Mouse (Mus musculus): ENCODE data around the gene Aqp3. TPM values are rescaled to one million over a fixed set of nuclear protein-coding genes. Genes with fewer than 3 reads are reported as not detected.

Aqp3 gene
- total and polyA plus RNA-seq, 2 experiments from 2014 or later: 0.16 to 0.29 TPM

- no peaks in the 10 kb centered on the region for H3K36me3 ChIP-seq (ENCODE audit: insufficient read depth, low read length)
- H3K4me3 ChIP-seq (ENCODE audit: low read length): no peak overlapping the region
- H3K4me2 ChIP-seq (ENCODE audit: low read depth, low read length): no peak overlapping the region
- no peaks in the 10 kb centered on the region for H3K4me1 ChIP-seq (ENCODE audit: insufficient read depth, low read length)
- TF ChIP-seq CTCF (IDR thresholded peaks at IDR 0.05; ENCODE audit: low read depth): no peak
- no peaks in the 10 kb centered on the region for H3K27me3 ChIP-seq (ENCODE audit: insufficient read depth, low read length)
- DNase-seq (ENCODE audit: low spot score) (no peak), ATAC-seq (no peak)
- H3K27ac ChIP-seq: no peak overlapping the region
- H3K9me3 ChIP-seq (ENCODE audit: low read length): no peaks in the 10 kb centered on the region
- WGBS: 82% methylated on average over 13 of the region's 13 CpGs
- no peak overlapping the region for H3K9ac ChIP-seq (replicated peaks; ENCODE audit: low read length)
Measured at GRCm38 (mm10) chr4:41046254-41046795, 51.7 kb downstream of the Aqp3 start.

DNA sequence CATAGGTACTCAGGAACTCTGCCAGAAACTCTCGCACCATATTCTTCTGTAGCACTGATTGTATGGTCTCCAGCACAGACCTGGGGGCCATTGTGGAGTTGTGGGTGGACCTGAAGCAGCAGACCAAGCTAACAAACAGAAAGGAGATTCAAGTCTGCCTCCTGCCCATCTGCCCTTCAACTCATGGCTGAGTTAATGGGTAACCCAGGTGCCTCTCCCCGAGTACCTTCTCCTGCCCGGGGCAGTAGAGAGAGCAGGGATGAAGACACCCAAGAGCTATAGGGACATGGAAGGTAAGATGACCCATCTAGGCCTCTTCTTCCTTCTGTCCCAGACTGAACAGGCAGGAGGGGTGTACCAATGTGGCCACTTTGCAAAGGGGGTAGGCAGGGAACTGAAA lies 52.7 kb downstream of the Aqp3 start:
- H3K27ac ChIP-seq: no peak overlapping the region
- H3K4me2 ChIP-seq (ENCODE audit: low read depth, low read length): no peak overlapping the region
- DNase-seq (ENCODE audit: low spot score): no peak
- no peak overlapping the region for H3K9ac ChIP-seq (replicated peaks; ENCODE audit: low read length)
- TF ChIP-seq CTCF (IDR thresholded peaks at IDR 0.05; ENCODE audit: low read depth): no peak
- no peaks in the 10 kb centered on the region for H3K36me3 ChIP-seq (ENCODE audit: insufficient read depth, low read length)
- no peaks in the 10 kb centered on the region for H3K4me1 ChIP-seq (ENCODE audit: insufficient read depth, low read length)
- no peaks in the 10 kb centered on the region for H3K9me3 ChIP-seq (ENCODE audit: low read length)
- no peaks in the 10 kb centered on the region for H3K27me3 ChIP-seq (ENCODE audit: insufficient read depth, low read length)
- H3K4me3 ChIP-seq (ENCODE audit: low read length): no peak overlapping the region
- 86% methylated on average over 3 of the region's 3 CpGs for WGBS
- ATAC-seq: no peak

GRCm38 (mm10) chr4:41043961-41044360 lies 54.0 kb downstream of the Aqp3 start:
- Histone ChIP-seq H3K4me3 (ENCODE audit: low read length) (no peak overlapping the region), H3K36me3 (ENCODE audit: insufficient read depth, low read length) (no peaks in the 10 kb centered on the region), H3K9ac (replicated peaks; ENCODE audit: low read length) (no peak overlapping the region), H3K4me2 (ENCODE audit: low read depth, low read length) (no peak overlapping the region), H3K4me1 (ENCODE audit: insufficient read depth, low read length) (no peaks in the 10 kb centered on the region), H3K27ac (no peak overlapping the region), H3K9me3 (ENCODE audit: low read length) (no peaks in the 10 kb centered on the region), H3K27me3 (ENCODE audit: insufficient read depth, low read length) (no peaks in the 10 kb centered on the region)
- ATAC-seq (no peak), DNase-seq (ENCODE audit: low spot score) (no peak)
- 80% methylated on average over 5 of the region's 5 CpGs for WGBS
- no peak for TF ChIP-seq CTCF (IDR thresholded peaks at IDR 0.05; ENCODE audit: low read depth)

GRCm38 (mm10) chr4:41042880-41043279 lies 55.1 kb downstream of the Aqp3 start:
- ATAC-seq (no peak), DNase-seq (ENCODE audit: low spot score) (no peak)
- no peaks in the 10 kb centered on the region for H3K4me1 ChIP-seq (ENCODE audit: insufficient read depth, low read length)
- H3K36me3 ChIP-seq (ENCODE audit: insufficient read depth, low read length): no peaks in the 10 kb centered on the region
- TF ChIP-seq CTCF (IDR thresholded peaks at IDR 0.05; ENCODE audit: low read depth): no peak
- WGBS: 89% methylated on average over 12 of the region's 12 CpGs
- no peak overlapping the region for H3K4me3 ChIP-seq (ENCODE audit: low read length)
- no peak overlapping the region for H3K9ac ChIP-seq (replicated peaks; ENCODE audit: low read length)
- H3K27me3 ChIP-seq (ENCODE audit: insufficient read depth, low read length): no peaks in the 10 kb centered on the region
- no peaks in the 10 kb centered on the region for H3K9me3 ChIP-seq (ENCODE audit: low read length)
- H3K27ac ChIP-seq: no peak overlapping the region
- no peak overlapping the region for H3K4me2 ChIP-seq (ENCODE audit: low read depth, low read length)

Other genes starting within 250 kb of the Aqp3 start
- 14.5 and 14.8 TPM in 2 replicates for gene B4galt1, start 244.2 kb downstream of the Aqp3 start, total RNA-seq (2014; rRNA removed)
- 7.1 and 7.6 TPM in 2 replicates for gene B4galt1, start 244.2 kb downstream of the Aqp3 start, polyA plus RNA-seq (2015; fragmentation: Nextera tagmentation; extraction: Ambion mirVana)
- not detected in 2 replicates for gene Spink4, start 178.1 kb downstream of the Aqp3 start, total RNA-seq (2014; rRNA removed)
- not detected in 2 replicates for gene Spink4, start 178.1 kb downstream of the Aqp3 start, polyA plus RNA-seq (2015; fragmentation: Nextera tagmentation; extraction: Ambion mirVana)
- 57.1 and 78.9 TPM in 2 replicates for gene Bag1, start 149.9 kb downstream of the Aqp3 start, total RNA-seq (2014; rRNA removed)
- gene Bag1, start 149.9 kb downstream of the Aqp3 start, polyA plus RNA-seq (2015; fragmentation: Nextera tagmentation; extraction: Ambion mirVana): 183 and 195 TPM in 2 replicates
- gene Chmp5, start 149.8 kb downstream of the Aqp3 start, total RNA-seq (2014; rRNA removed): 34.4 and 37.0 TPM in 2 replicates
- gene Chmp5, start 149.8 kb downstream of the Aqp3 start, polyA plus RNA-seq (2015; fragmentation: Nextera tagmentation; extraction: Ambion mirVana): 131 and 137 TPM in 2 replicates
- 51.9 and 58.6 TPM in 2 replicates for gene Nfx1, start 127.3 kb downstream of the Aqp3 start, total RNA-seq (2014; rRNA removed)
- 63.8 and 66.0 TPM in 2 replicates for gene Nfx1, start 127.3 kb downstream of the Aqp3 start, polyA plus RNA-seq (2015; fragmentation: Nextera tagmentation; extraction: Ambion mirVana)
- gene Aqp7, start 50.0 kb downstream of the Aqp3 start, total RNA-seq (2014; rRNA removed): not detected in 2 replicates
- 0.06 TPM in 1 of 2 replicates, not detected in the other for gene Aqp7, start 50.0 kb downstream of the Aqp3 start, polyA plus RNA-seq (2015; fragmentation: Nextera tagmentation; extraction: Ambion mirVana)
- gene Nol6, start 26.3 kb upstream of the Aqp3 start, total RNA-seq (2014; rRNA removed): 67.2 and 70.2 TPM in 2 replicates
- gene Nol6, start 26.3 kb upstream of the Aqp3 start, polyA plus RNA-seq (2015; fragmentation: Nextera tagmentation; extraction: Ambion mirVana): 28.4 and 32.4 TPM in 2 replicates
- 27.2 and 30.2 TPM in 2 replicates for gene Ube2r2, start 37.6 kb upstream of the Aqp3 start, total RNA-seq (2014; rRNA removed)
- 47.5 and 47.9 TPM in 2 replicates for gene Ube2r2, start 37.6 kb upstream of the Aqp3 start, polyA plus RNA-seq (2015; fragmentation: Nextera tagmentation; extraction: Ambion mirVana)
- gene Ubap2, start 177.0 kb upstream of the Aqp3 start, total RNA-seq (2014; rRNA removed): 19.3 and 33.8 TPM in 2 replicates
- 27.2 and 31.0 TPM in 2 replicates for gene Ubap2, start 177.0 kb upstream of the Aqp3 start, polyA plus RNA-seq (2015; fragmentation: Nextera tagmentation; extraction: Ambion mirVana)
- gene Dcaf12, start 216.7 kb upstream of the Aqp3 start, total RNA-seq (2014; rRNA removed): 64.0 and 64.3 TPM in 2 replicates
- 51.0 and 53.0 TPM in 2 replicates for gene Dcaf12, start 216.7 kb upstream of the Aqp3 start, polyA plus RNA-seq (2015; fragmentation: Nextera tagmentation; extraction: Ambion mirVana)